Mouse (Mus musculus) spleen, adult 2 months (tissue): ENCODE data around the gene Rap2a. TPM values are rescaled to one million over a fixed set of nuclear protein-coding genes. Genes with fewer than 3 reads are reported as not detected.

Experiments used
- DNase-seq, 2 experiments: peaks; one replicate each; pipeline versions ENCODE4 v3.0.0 to v3.0.0-alpha.2; 2012 to 2021; ENCODE audit warnings: low spot score in 2 of 2, low read depth in 1 of 2
- H3K27ac ChIP-seq: fragments of 200-500 bp; 2 replicates; pipeline ENCODE4 v1.5.1; 2012; ENCODE audit warnings: low read length, inconsistent platforms; ENCODE audit not compliant: insufficient read depth
- H3K27me3 ChIP-seq: fragments of 200-500 bp; 2 replicates; pipeline ENCODE4 v1.6.1; 2012; ENCODE audit warnings: mild to moderate bottlenecking, moderate library complexity, low read length, inconsistent platforms; ENCODE audit not compliant: control insufficient read depth, insufficient read depth
- H3K36me3 ChIP-seq: fragments of 200-500 bp; 2 replicates; pipeline ENCODE4 v1.6.1; 2012; ENCODE audit warnings: mild to moderate bottlenecking, low read length, inconsistent platforms; ENCODE audit not compliant: control insufficient read depth, insufficient read depth
- H3K4me1 ChIP-seq: fragments of 200-500 bp; 2 replicates; pipeline ENCODE4 v1.6.1; 2011; ENCODE audit warnings: inconsistent platforms; ENCODE audit not compliant: control insufficient read depth, insufficient read depth, insufficient read length
- H3K4me3 ChIP-seq: fragments of 200-500 bp; 2 replicates; pipeline ENCODE4 v1.5.1; 2011; ENCODE audit warnings: mild to moderate bottlenecking, inconsistent platforms; ENCODE audit not compliant: insufficient read depth, insufficient read length; ENCODE audit errors: extremely low read depth
- CTCF ChIP-seq: fragments of 200-500 bp; IDR thresholded peaks from 2 replicates; pipeline ENCODE4 v1.5.1; 2011; ENCODE audit warnings: mild to moderate bottlenecking, inconsistent platforms; ENCODE audit not compliant: insufficient read depth, insufficient read length, insufficient replicate concordance; ENCODE audit errors: extremely low read depth
- POLR2A ChIP-seq: fragments of 200-500 bp; IDR thresholded peaks from 2 replicates; pipeline ENCODE4 v1.6.1; 2011; ENCODE audit warnings: low read depth, low read length, inconsistent platforms
- WGBS: fragments of 180-500 bp; shearing (Covaris S2); methylation state at CpG from one replicate; pipeline ENCODE4 v1.1.7; 2018; 5-methylcytosine and 5-hydroxymethylcytosine counted together
- polyA plus RNA-seq: library from polyadenylated mRNA; depleted of rRNA; stranded (reverse); fragments of >200 nt; gene quantifications from 2 replicates; pipeline ENCODE4 v1.2.3, GENCODE M21; 2012; rRNA removed

Rap2a gene
- polyA plus RNA-seq, 1 experiment = 9.4 TPM

GRCm38 (mm10) chr14:120535924-120536323 lies 57.7 kb downstream of the Rap2a start:
- Histone ChIP-seq H3K4me1 (no peaks in the 10 kb centered on the region), H3K27me3 (no peaks in the 10 kb centered on the region), H3K36me3 (no peaks in the 10 kb centered on the region), H3K4me3 (no peak overlapping the region), H3K27ac (no peak overlapping the region)
- TF ChIP-seq POLR2A (no peak), CTCF (no peak)
- 83% methylated on average over 3 of the region's 3 CpGs for WGBS
- DNase-seq = no peak

- H3K27me3 ChIP-seq = no peaks in the 10 kb centered on the region
- 70% methylated on average over 2 of the region's 2 CpGs for WGBS
- H3K4me1 ChIP-seq = no peaks in the 10 kb centered on the region
- no peaks in the 10 kb centered on the region for H3K36me3 ChIP-seq
- no peak overlapping the region for H3K27ac ChIP-seq
- no peak for DNase-seq
- no peak overlapping the region for H3K4me3 ChIP-seq
- TF ChIP-seq POLR2A (no peak), CTCF (no peak)
Observed at GRCm38 (mm10) chr14:120539128-120539527, 60.9 kb downstream of the Rap2a start.

- no peaks in the 10 kb centered on the region for H3K36me3 ChIP-seq
- H3K27ac ChIP-seq = no peak overlapping the region
- WGBS = 80% methylated on average over 3 of the region's 3 CpGs
- H3K4me1 ChIP-seq = no peaks in the 10 kb centered on the region
- TF ChIP-seq CTCF = no peak
- no peak for TF ChIP-seq POLR2A
- no peak overlapping the region for H3K4me3 ChIP-seq
- DNase-seq = no peak
- no peaks in the 10 kb centered on the region for H3K27me3 ChIP-seq
Observed at GRCm38 (mm10) chr14:120539626-120540025, 61.4 kb downstream of the Rap2a start.

DNA sequence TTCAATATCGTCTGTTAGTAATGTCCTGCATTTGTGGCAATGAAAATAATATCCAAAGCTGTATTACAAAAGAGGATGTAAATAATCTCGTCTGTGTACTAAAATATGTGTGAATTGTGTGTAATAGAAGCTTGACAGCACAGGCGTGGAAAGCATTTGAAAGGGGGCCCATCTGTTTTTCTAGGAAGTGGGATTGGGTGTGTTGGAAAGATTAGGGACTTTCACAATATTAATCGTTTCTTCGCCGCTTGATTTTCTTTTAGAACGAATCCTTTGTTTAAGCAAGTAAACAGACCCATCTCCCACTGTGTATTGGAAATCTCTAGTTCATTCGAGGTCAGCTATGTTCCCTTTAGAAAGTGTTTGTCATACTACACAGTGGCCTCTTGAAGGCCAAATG lies 64.2 kb downstream of the Rap2a start:
- Histone ChIP-seq H3K27me3 (no peaks in the 10 kb centered on the region), H3K4me3 (no peak overlapping the region), H3K36me3 (no peaks in the 10 kb centered on the region), H3K27ac (no peak overlapping the region), H3K4me1 (no peaks in the 10 kb centered on the region)
- no peak for DNase-seq
- 63% methylated on average over 8 of the region's 8 CpGs for WGBS
- TF ChIP-seq POLR2A (no peak), CTCF (no peak)

- Histone ChIP-seq H3K27ac (no peak overlapping the region), H3K4me3 (no peak overlapping the region), H3K4me1 (no peaks in the 10 kb centered on the region), H3K27me3 (no peaks in the 10 kb centered on the region), H3K36me3 (no peaks in the 10 kb centered on the region)
- no peak for TF ChIP-seq CTCF
- TF ChIP-seq POLR2A = no peak
- WGBS = 80% methylated on average over 3 of the region's 3 CpGs
- DNase-seq = no peak
Observed at GRCm38 (mm10) chr14:120542976-120543375, 64.7 kb downstream of the Rap2a start.

GRCm38 (mm10) chr14:120543846-120544245 lies 65.6 kb downstream of the Rap2a start:
- 86% methylated on average over 6 of the region's 6 CpGs for WGBS
- no peak for TF ChIP-seq CTCF
- no peak for TF ChIP-seq POLR2A
- H3K36me3 ChIP-seq = no peaks in the 10 kb centered on the region
- no peak overlapping the region for H3K27ac ChIP-seq
- H3K27me3 ChIP-seq = no peaks in the 10 kb centered on the region
- no peak for DNase-seq
- H3K4me1 ChIP-seq = no peaks in the 10 kb centered on the region
- no peak overlapping the region for H3K4me3 ChIP-seq

GRCm38 (mm10) chr14:120544495-120544894 lies 66.3 kb downstream of the Rap2a start:
- DNase-seq = no peak
- no peak overlapping the region for H3K4me3 ChIP-seq
- WGBS = 63% methylated on average over 6 of the region's 6 CpGs
- no peaks in the 10 kb centered on the region for H3K27me3 ChIP-seq
- H3K36me3 ChIP-seq = no peaks in the 10 kb centered on the region
- no peak overlapping the region for H3K27ac ChIP-seq
- H3K4me1 ChIP-seq = no peaks in the 10 kb centered on the region
- TF ChIP-seq POLR2A (no peak), CTCF (no peak)

GRCm38 (mm10) chr14:120544946-120545345 lies 66.7 kb downstream of the Rap2a start:
- Histone ChIP-seq H3K4me1 (no peaks in the 10 kb centered on the region), H3K27ac (no peak overlapping the region), H3K36me3 (no peaks in the 10 kb centered on the region), H3K4me3 (no peak overlapping the region), H3K27me3 (no peaks in the 10 kb centered on the region)
- no peak for TF ChIP-seq CTCF
- no peak for TF ChIP-seq POLR2A
- DNase-seq = no peak
- 63% methylated on average over 2 of the region's 2 CpGs for WGBS

Other genes with a start within 250 kb of the Rap2a start
- 18.9 and 28.9 TPM in 2 replicates for gene Mbnl2, start 202.8 kb upstream of the Rap2a start, polyA plus RNA-seq